Mouse (Mus musculus) neural tube, embryonic 12.5 days (tissue): ENCODE data around the gene Cyp2d22. TPM values are rescaled to one million over a fixed set of nuclear protein-coding genes. Genes with fewer than 3 reads are reported as not detected.

ENCODE experiments used
- ATAC-seq: fragments of 200-750 bp; cut with Nextera tagmentation; 2 replicates; pipeline ENCODE4 v1.8.0; 2017; ENCODE audit warnings: low read depth, mild to moderate bottlenecking, moderate TSS enrichment, moderate library complexity; ENCODE audit not compliant: low FRiP score
- H3K27ac ChIP-seq: fragments of 300-500 bp; sonication (generic); 2 replicates; pipeline ENCODE4 v1.5.1; 2016
- H3K27me3 ChIP-seq: fragments of 300-500 bp; sonication (generic); replicated peaks from 2 replicates; pipeline ENCODE4 v1.6.1; 2016; ENCODE audit warnings: mild to moderate bottlenecking
- H3K36me3 ChIP-seq: fragments of 300-500 bp; sonication (generic); 2 replicates; pipeline ENCODE4 v1.6.1; 2016; ENCODE audit warnings: mild to moderate bottlenecking
- H3K4me1 ChIP-seq: fragments of 300-500 bp; sonication (generic); 2 replicates; pipeline ENCODE4 v1.6.1; 2016
- H3K4me2 ChIP-seq: fragments of 300-500 bp; sonication (generic); replicated peaks from 2 replicates; pipeline ENCODE4 v1.6.1; 2016; ENCODE audit warnings: mild to moderate bottlenecking
- H3K4me3 ChIP-seq: fragments of 300-500 bp; sonication (generic); 2 replicates; pipeline ENCODE4 v1.5.1; 2016
- H3K9ac ChIP-seq: fragments of 300-500 bp; sonication (generic); 2 replicates; pipeline ENCODE4 v1.6.1; 2016; ENCODE audit warnings: mild to moderate bottlenecking
- H3K9me3 ChIP-seq: fragments of 300-500 bp; sonication (generic); 2 replicates; pipeline ENCODE4 v1.6.1; 2016; ENCODE audit warnings: mild to moderate bottlenecking
- WGBS: fragments of 180-500 bp; shearing (Covaris S2); methylation state at CpG from one replicate; pipeline ENCODE4 v1.1.7; 2016; 5-methylcytosine and 5-hydroxymethylcytosine counted together
- polyA plus RNA-seq: library from polyadenylated mRNA; unstranded; fragments of >200 nt; fragmentation: Nextera tagmentation; extraction: Ambion mirVana; gene quantifications from 2 replicates; pipeline ENCODE4 v1.2.1, GENCODE M21; 2016

Cyp2d22 gene
- polyA plus RNA-seq = 2.2 and 2.9 TPM in 2 replicates

- peak; percentile 58 for ATAC-seq
- peak within 1 kb of the TSS; percentile 33; the same call in 1 of the 2 replicates for H3K9ac ChIP-seq
- 2% methylated on average over 19 of the region's 24 CpGs for WGBS
- H3K27me3 ChIP-seq = no peaks in the 10 kb centered on the region
- peak within 1 kb of the TSS; percentile 65 for H3K4me2 ChIP-seq
- no peak within 1 kb of the TSS for H3K27ac ChIP-seq
- no peaks in the 10 kb centered on the region for H3K36me3 ChIP-seq
- H3K4me3 ChIP-seq = peak within 1 kb of the TSS; percentile 34
- peaks cover 10% of the 10 kb centered on the region for H3K4me1 ChIP-seq
- no peaks in the 10 kb centered on the region for H3K9me3 ChIP-seq
Observed at GRCm38 (mm10) chr15:82379871-82380713, at the start of gene Cyp2d22. Cyp2d22 (minus strand) TSS chr15:82380260.

- Histone ChIP-seq H3K27me3 (no peaks in the 10 kb centered on the region), H3K4me3 (no peak overlapping the region), H3K9me3 (no peaks in the 10 kb centered on the region), H3K36me3 (no peaks in the 10 kb centered on the region), H3K4me2 (no peak overlapping the region), H3K9ac (no peak overlapping the region), H3K4me1 (no peaks in the 10 kb centered on the region), H3K27ac (no peak overlapping the region)
- no peak for ATAC-seq
- WGBS = 83% methylated on average over 3 of the region's 3 CpGs
Observed at GRCm38 (mm10) chr15:82423471-82423870, 43.4 kb upstream of the Cyp2d22 start.

- Histone ChIP-seq H3K4me2 (no peak overlapping the region), H3K27ac (no peak overlapping the region), H3K4me3 (no peak overlapping the region), H3K4me1 (no peaks in the 10 kb centered on the region), H3K9me3 (no peaks in the 10 kb centered on the region), H3K27me3 (no peaks in the 10 kb centered on the region), H3K36me3 (no peaks in the 10 kb centered on the region), H3K9ac (no peak overlapping the region)
- 79% methylated on average over 4 of the region's 4 CpGs for WGBS
- no peak for ATAC-seq
Observed at GRCm38 (mm10) chr15:82422935-82423334, 42.9 kb upstream of the Cyp2d22 start.

DNA sequence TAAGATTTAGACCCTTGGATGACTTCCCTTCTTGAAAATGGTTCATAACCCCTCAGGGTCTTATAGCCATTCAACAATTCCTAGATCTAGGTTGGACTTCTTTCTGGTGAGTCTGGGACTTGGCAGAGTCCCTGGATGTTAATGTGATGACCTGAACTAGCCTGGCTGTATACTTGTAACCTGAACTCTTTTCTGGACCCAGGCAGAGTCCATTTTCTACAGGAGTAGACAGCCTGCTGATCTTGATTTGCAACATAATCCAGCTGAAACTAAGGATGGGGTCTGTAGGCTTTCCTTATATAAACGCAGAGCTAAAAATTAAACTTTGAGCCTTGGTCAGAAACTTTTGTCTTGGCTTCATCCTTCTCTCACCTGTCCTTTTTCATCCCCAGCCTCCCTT, 38.6 kb upstream of the Cyp2d22 start:
- no peaks in the 10 kb centered on the region for H3K9me3 ChIP-seq
- WGBS = 81% methylated on average over 1 of the region's 1 CpGs
- H3K27me3 ChIP-seq = no peaks in the 10 kb centered on the region
- ATAC-seq = no peak
- H3K4me1 ChIP-seq = peaks cover 8% of the 10 kb centered on the region; the same call in 1 of the 2 replicates
- H3K4me2 ChIP-seq = no peak overlapping the region
- no peak overlapping the region for H3K9ac ChIP-seq
- no peaks in the 10 kb centered on the region for H3K36me3 ChIP-seq
- H3K27ac ChIP-seq = no peak overlapping the region
- H3K4me3 ChIP-seq = no peak overlapping the region

DNA sequence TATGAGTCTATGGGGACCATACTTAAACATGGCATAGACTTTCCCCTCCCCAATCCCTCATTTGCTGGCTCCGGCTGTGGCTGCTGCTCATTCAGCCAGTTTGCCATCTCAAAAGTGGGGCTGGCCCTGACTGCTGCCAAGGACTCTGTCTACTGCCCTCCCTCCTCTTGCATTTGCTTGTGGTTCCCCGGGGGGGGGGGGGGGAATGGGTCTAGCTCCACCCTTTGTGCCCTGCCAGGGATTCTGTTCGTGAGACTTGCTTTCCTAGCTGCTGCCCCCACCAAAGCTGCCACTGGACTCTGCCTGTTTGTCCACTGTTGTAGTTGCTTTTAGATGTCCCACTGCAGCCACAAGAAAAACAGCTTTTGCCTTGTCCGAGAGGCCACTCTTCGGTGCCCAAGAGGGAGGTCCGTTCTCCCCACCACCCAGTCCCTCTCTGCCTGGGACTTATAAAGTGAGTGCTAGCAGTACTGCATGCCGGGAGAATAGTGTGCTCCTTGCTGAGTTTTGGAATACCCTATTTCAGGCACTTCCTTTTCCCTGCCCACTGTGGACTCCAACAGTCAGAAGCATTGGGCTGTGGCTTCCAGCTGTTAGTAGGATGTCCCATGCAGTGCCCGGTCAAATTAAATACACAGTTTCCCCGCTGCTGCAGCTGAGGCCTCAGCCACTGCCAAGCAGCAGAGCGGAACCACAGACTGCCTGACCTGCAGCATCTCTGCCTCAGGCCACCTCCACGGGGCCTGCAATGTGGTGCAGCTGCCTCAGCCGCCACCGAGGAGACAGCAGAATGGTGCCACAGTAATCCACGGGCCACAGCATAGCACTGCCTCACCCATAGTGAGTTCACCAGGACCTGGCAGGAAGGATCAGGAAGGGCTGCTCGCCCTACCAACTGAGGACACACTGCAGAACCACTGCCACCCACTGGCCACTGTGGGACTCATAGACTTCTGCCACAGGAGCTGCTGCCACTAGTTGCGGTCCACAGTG, 37.0 kb upstream of the Cyp2d22 start:
- H3K9ac ChIP-seq = no peak overlapping the region
- H3K36me3 ChIP-seq = no peaks in the 10 kb centered on the region
- H3K4me1 ChIP-seq = peaks cover 8% of the 10 kb centered on the region; the same call in 1 of the 2 replicates
- WGBS = 28% methylated on average over 16 of the region's 16 CpGs
- H3K4me3 ChIP-seq = no peak overlapping the region
- no peaks in the 10 kb centered on the region for H3K27me3 ChIP-seq
- ATAC-seq = peak; percentile 78
- peak overlapping the region; percentile 40 for H3K4me2 ChIP-seq
- no peak overlapping the region for H3K27ac ChIP-seq
- no peaks in the 10 kb centered on the region for H3K9me3 ChIP-seq

DNA sequence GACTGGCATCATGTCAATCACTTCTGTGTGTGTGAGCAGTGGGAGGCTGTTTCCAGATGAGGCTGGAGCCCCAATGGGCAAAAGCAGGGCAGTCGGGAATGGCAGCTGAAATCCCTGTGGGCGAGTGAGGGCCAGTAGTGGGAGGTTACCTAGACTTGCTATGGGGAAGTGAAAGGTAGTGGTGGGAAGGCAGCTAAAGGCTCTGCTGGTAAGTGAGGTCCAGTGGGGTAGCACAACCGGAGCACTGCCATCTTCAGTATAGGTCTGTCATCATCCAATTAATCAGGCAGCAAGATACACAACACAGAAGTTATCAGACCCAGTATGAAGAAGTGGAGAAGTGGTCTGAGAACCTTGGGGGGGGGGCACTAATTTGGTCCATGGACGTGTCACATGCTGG, 27.5 kb upstream of the Cyp2d22 start:
- 87% methylated on average over 4 of the region's 4 CpGs for WGBS
- H3K4me2 ChIP-seq = no peak overlapping the region
- no peak for ATAC-seq

DNA sequence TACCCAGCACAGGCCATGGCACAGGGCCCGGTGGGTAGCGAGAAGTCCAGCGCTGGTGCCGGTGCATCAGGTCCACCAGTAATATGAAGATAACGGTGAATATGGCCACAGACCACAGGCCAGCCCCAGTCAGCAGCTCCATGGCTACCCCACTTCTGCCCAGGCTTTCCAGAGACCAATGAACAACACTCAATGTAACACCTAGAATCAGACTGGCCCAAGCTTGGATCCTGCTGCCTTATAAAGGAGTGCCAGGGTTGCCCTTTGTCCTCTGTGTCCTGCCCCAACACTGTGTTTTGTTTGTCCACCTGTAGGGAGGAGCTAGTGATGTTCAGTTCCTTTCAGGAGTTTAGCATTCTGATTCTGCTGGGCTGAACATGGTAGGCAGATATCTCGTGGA, 26.9 kb upstream of the Cyp2d22 start, which contains the start of gene Cyp2d10:
Gene Cyp2d10, minus strand, starts transcription at position 215 of the 400 bp plus-strand sequence.
- Histone ChIP-seq H3K9me3 (no peaks in the 10 kb centered on the region), H3K27ac (no peak within 1 kb of the TSS), H3K9ac (no peak within 1 kb of the TSS), H3K4me1 (no peaks in the 10 kb centered on the region), H3K27me3 (no peaks in the 10 kb centered on the region), H3K4me3 (no peak within 1 kb of the TSS), H3K36me3 (no peaks in the 10 kb centered on the region), H3K4me2 (no peak within 1 kb of the TSS)
- 95% methylated on average over 6 of the region's 6 CpGs for WGBS
- ATAC-seq = no peak

More for the DNA sequence above, 27.5 kb upstream of the Cyp2d22 start:
- no peak overlapping the region for H3K9ac ChIP-seq
- no peaks in the 10 kb centered on the region for H3K36me3 ChIP-seq
- no peak overlapping the region for H3K4me3 ChIP-seq
- H3K27me3 ChIP-seq = no peaks in the 10 kb centered on the region
- H3K4me1 ChIP-seq = no peaks in the 10 kb centered on the region
- no peak overlapping the region for H3K27ac ChIP-seq
- H3K9me3 ChIP-seq = no peaks in the 10 kb centered on the region

DNA sequence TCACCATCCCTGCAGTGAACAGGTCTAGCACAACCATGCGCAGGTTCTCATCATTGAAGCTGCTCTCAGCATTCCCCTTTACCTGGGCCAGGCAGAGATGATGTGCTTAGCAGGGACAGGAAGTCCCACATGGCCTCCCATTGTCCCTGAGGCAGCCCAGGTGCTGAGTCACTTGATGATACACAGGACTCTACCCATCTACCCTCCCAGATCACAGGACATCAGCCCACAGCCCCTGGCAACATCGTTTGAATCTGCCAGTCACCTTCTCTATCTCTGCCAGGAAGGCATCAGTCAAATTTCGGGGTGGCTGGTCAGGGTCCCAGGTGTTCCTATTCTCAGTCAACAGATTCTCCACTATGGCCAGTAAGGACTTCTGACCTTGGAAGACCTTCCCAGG, 24.1 kb upstream of the Cyp2d22 start:
- H3K27ac ChIP-seq = no peak overlapping the region
- H3K4me2 ChIP-seq = no peak overlapping the region
- no peaks in the 10 kb centered on the region for H3K4me1 ChIP-seq
- no peaks in the 10 kb centered on the region for H3K9me3 ChIP-seq
- 94% methylated on average over 3 of the region's 3 CpGs for WGBS
- no peak overlapping the region for H3K9ac ChIP-seq
- H3K4me3 ChIP-seq = no peak overlapping the region
- no peaks in the 10 kb centered on the region for H3K27me3 ChIP-seq
- no peaks in the 10 kb centered on the region for H3K36me3 ChIP-seq
- no peak for ATAC-seq

- no peak overlapping the region for H3K27ac ChIP-seq
- no peak for ATAC-seq
- no peaks in the 10 kb centered on the region for H3K36me3 ChIP-seq
- no peaks in the 10 kb centered on the region for H3K27me3 ChIP-seq
- no peaks in the 10 kb centered on the region for H3K9me3 ChIP-seq
- H3K9ac ChIP-seq = no peak overlapping the region
- WGBS = 89% methylated on average over 9 of the region's 9 CpGs
- H3K4me1 ChIP-seq = no peaks in the 10 kb centered on the region
- no peak overlapping the region for H3K4me2 ChIP-seq
- H3K4me3 ChIP-seq = no peak overlapping the region
Observed at GRCm38 (mm10) chr15:82403606-82404005, 23.5 kb upstream of the Cyp2d22 start.

DNA sequence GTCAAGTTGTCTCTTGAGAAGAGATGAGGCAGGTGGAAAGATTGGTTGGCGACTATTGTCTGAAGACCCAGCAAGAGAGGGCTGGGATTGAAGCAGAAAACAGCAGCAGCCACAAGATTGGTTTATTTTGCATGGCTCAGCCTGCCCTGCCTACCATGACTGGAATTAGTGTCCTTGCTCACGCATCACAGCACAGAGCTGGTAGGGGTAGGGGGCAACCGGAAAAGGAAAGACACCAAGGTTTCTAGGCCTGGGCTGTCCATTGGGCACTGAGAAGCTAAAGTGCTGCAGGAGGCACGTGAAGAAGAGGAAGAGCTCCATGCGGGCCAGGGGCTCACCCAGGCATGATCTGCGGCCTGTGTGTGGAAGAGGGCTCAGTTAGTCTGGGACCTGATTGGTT, 22.7 kb upstream of the Cyp2d22 start:
- Histone ChIP-seq H3K4me1 (no peaks in the 10 kb centered on the region), H3K4me2 (no peak overlapping the region), H3K27me3 (no peaks in the 10 kb centered on the region), H3K27ac (no peak overlapping the region), H3K36me3 (no peaks in the 10 kb centered on the region), H3K4me3 (no peak overlapping the region), H3K9ac (no peak overlapping the region), H3K9me3 (no peaks in the 10 kb centered on the region)
- ATAC-seq = no peak
- WGBS = 85% methylated on average over 6 of the region's 6 CpGs

- H3K27me3 ChIP-seq = no peaks in the 10 kb centered on the region
- ATAC-seq = no peak
- H3K27ac ChIP-seq = no peak overlapping the region
- H3K4me1 ChIP-seq = no peaks in the 10 kb centered on the region
- H3K36me3 ChIP-seq = no peaks in the 10 kb centered on the region
- H3K9ac ChIP-seq = no peak overlapping the region
- no peak overlapping the region for H3K4me2 ChIP-seq
- no peaks in the 10 kb centered on the region for H3K9me3 ChIP-seq
- no peak overlapping the region for H3K4me3 ChIP-seq
Observed at GRCm38 (mm10) chr15:82402106-82402505, 22.0 kb upstream of the Cyp2d22 start.

- Histone ChIP-seq H3K27ac (no peak overlapping the region), H3K4me3 (no peak overlapping the region), H3K27me3 (no peaks in the 10 kb centered on the region), H3K9ac (no peak overlapping the region), H3K4me1 (no peaks in the 10 kb centered on the region), H3K4me2 (no peak overlapping the region), H3K36me3 (no peaks in the 10 kb centered on the region), H3K9me3 (no peaks in the 10 kb centered on the region)
- 13% methylated on average over 2 of the region's 2 CpGs for WGBS
- no peak for ATAC-seq
Observed at GRCm38 (mm10) chr15:82401516-82401915, 21.5 kb upstream of the Cyp2d22 start.
